Mouse (Mus musculus) R1 (cell line): ENCODE results near the gene Cd82.

Experiments
- DNase-seq: peaks from one replicate; pipeline ENCODE4 v3.0.0-alpha.2; 2018; ENCODE audit warnings: low read depth, low spot score

Gene Cd82

DNA sequence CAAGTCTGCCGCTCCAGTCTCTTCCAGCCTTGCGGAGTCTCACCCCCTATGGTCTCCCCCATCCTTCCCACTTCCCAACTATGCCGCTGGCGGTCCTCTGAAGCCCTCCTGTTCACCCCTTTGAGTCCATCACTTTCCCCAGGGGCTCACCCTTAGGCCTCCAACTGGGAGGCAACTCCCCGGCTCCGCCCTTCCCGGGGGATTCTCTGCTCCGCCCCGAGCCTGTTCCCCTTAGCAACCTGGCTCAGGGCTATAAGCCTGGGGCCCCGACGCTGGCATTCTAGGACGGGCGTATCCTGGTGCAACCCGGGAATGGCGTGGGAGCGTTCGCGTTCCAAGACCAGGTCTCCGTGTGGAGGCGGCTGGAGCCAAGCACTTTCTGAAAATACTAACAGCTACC, at the start of gene Cd82:
Cd82 (minus strand) TSS at position 381 of the 400 bp plus-strand sequence.
- peak; percentile 89 for DNase-seq

DNA sequence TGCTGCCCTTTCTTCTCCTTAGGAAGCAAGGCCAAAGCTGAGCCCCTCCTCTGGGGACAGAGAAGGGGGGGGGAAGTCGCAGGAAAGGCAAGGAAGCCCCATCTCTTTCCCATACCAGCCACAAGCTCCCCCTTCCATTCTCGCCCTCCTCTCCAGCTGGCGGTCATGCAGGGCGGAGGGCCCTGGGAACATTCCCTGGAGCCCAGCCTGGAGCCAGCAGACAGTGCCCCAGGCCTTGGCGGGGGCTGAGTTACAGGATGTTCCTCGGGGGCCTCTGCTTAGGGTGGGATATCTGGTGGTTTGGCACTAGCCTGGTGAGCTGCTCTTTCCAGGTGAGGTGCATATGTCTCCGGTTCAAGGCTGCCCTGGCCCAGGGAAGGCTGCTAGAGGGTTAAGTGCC, 49.2 kb upstream of the Cd82 start:
- DNase-seq, result no peak

DNA sequence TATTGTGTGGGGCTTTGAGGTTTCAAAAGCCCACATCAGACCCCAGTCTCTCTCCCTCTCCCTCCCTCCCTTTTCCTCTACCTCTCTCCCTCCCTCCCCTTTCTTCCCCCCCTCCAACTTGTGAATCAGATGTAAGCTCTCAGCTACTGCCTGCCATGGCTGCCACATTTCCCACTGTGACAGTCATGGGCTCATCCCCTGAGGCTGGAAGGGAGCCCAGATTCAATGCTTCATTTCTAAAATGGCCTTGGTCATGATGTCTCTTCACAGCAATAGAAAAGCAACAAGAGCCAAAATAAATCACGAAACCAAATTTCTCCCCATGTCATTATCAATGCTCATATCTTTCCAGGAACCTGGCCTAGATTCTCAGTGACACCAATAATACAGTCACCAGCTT, 47.9 kb upstream of the Cd82 start:
- DNase-seq, result no peak

DNA sequence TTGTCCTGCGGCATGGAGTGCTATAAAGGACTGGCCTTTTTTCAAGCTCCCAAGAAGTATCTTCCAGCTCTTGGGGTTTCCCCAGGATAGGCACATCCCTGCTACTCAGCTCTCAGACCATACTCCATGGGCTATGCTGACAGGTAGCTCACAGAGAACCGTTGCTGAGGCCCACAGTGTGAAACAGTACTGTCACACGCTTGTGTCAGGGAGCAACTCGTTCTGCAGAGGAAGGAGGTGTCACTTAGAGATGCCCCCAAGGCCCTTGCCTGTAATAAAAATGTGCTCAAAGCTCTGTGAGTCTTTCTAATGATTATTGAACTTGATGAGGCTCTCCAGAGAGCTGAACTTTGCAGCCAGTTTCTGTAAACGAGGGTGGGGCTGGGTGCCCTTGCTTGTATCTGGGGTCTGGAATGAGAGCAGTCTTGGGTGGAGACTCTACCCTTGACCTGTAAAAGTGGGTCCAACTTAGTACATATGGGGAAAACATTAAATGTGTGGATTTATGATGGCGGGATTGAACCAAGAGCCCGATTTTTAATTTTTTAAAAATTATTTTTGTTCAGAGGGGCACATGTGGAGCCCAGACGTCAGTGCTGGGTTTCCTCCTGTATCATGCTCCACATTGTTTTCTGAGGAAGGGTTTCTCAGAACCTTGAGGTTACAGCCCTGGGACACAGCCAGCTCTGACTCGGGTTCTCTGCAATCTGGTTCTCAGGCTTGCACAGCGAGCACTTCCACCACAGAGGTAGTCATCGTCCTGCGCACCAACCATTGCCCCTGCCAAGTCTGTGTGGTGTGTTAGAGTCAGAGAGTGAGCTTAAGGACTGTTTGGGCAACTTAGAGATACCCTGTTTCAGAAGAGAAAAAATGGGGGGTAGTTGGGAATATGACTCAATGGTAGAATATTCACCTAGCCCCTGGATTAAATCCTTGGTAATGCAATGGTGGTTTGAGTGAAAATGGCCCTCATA, 47.1 kb upstream of the Cd82 start:
- no peak for DNase-seq

DNA sequence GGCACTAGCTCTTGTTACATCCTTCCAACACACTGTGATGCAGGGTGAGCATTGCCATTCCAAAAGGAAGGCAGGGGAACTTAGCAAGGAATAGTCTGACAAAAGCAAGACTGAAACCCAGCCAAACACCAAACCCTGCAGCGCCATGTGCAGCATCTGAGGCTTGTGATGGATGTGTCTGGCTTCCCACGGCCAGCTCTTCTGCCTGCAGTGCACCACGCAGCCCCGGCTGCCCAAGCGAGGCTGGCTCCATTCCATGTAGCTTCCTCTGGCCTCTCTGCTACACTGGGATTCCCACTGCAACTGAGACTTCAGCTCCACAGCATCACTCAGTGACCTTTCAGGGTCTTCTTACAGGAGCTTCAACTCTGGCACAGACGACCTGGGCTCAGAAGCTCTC, 42.2 kb upstream of the Cd82 start:
- no peak for DNase-seq

DNA sequence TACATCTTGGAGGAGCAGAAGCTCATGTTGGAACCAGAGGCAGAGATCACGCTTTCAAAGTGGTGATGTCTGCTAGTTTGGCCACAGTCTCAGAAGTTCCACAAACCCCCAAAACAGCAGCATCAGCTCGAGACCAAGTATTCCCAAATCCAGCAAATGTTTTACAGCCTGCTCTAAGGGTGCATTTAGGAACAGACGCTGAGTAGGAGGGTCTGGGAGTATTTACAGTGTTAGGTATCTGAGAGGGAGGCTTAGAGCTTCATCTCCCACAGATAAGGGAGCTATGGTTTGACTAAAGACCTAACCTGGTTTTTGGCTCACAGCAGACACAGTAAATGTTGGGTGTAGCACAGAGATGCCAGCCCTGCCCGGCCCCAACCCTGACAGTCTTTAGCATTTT, 40.4 kb upstream of the Cd82 start:
- no peak for DNase-seq

DNA sequence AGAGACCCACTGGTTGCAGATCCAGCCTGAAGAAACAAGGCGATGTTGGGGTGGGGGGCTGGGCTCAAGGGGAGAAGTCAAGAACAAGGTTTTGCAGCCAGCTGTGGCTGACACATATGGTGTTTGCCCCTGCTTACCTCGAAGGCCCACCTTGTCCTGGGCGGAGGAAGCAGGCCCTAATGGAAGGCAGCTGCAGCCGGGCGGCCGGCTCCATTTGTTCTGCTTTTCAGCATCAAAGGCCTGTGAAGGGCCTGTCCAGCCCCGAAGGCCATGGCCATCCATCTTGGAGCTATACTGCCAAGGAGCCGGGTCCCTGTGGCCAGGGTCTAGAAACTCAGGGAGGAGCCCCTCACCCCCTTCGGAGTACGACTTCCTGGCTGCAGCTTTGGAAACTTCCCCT, 38.4 kb upstream of the Cd82 start:
- no peak for DNase-seq

DNA sequence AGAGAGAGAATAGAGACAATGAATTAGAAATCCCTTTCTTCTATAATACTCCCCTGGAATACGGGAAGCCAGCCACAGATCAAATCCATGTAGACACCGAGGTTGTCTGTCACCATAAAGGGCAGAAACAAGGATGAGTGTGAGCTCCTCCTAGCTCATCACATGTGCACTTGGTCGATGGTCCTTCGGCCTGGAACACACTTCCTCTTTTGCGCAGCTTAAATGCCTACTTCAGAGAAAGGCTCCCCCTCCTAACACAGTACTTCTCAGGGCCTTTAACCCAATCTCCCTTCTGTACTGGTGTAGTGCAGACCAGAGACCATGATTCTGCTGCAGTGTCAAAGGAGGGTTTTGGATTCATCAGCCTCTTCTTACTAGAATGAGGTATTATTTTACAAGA, 34.3 kb upstream of the Cd82 start:
- no peak for DNase-seq

DNA sequence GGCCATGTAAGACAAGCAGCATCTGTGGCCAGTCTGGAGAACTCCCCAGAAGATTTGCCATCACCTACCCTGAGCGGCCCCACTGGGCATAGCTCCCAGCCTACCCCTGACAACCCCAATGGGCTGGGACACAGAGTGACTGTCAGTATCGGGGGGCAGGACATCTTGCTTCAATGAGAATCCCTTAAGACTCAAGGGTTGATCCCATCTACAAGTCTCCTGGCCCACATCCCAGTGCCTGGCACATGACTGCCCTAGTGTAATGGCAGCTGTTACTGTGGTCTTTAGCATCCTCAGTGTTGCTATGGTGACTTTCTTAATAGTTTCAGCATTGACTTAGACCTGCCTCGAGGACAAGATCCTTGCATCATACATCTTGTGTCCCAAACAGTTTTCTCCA, 32.2 kb upstream of the Cd82 start:
- DNase-seq, result no peak

DNA sequence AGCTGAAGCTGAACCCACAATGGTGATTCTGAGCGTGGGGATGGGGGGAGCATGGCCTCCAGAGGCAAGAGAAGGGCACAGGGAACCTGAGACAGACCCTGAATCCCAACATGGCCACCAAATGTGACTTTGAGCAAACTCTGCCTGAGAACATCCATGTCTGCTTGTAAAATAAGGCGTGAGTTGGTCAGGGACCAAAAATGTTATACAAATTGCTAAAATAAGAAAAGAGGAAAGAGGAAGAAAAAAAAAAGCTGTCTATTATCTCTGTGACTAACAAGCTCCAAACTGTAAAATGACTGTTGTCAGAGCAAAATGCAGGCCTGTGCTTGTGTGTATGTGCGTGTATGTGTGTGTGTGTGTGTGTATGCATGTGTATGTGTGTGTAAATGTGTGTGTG, 30.6 kb upstream of the Cd82 start:
- no peak for DNase-seq

DNA sequence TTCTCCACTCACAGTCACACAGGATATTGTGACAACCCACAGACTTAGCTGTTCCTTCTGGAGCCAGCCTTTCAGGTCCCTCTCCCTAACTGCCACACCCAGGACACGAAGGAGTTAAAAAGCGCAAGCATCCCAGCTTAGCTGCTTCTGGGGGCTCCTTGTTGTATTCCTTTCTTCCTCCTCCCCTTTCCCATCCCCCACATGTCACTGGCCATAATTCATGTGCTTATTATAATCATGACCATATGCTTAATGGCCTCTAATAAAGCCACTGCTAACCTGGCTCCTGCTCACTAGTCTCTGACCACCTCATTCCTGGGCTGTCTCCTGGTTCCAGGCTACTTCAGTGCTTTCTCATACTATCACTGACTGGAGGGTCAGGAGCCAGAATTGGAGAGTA, 27.6 kb upstream of the Cd82 start:
- no peak for DNase-seq

DNA sequence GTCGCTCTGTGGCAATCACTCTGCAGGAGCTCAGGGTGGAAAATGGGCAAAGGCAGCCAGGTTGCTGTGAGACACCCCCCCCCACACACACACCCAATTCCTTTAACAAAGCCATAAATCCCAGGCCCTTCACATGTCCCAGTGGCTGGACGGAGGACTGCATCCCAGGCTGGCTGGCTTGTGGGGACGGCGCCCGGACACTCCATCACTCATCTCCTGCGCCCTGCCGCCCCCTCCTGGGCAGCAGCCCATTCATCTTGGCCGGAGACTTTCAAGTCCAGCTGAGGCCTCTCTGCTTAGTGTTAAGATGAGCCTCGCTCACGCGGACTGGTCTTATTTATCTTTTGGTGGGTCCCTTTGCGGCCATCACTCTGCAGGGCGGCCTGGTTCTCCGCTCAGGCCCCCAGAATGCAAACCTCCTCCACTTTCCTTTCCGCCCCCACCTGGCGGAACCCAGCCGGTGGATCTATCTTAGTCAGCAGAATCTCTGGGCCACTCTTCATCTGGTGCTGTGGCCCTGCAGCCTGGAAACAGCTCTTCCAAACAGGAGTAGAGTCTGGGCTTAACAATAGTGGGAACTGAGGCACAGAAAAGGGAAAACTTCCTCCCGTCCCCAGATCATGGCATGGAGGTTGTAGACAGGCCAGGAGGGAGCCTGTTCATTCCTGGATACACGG, 26.1 kb upstream of the Cd82 start:
- DNase-seq, result peak; percentile 25

DNA sequence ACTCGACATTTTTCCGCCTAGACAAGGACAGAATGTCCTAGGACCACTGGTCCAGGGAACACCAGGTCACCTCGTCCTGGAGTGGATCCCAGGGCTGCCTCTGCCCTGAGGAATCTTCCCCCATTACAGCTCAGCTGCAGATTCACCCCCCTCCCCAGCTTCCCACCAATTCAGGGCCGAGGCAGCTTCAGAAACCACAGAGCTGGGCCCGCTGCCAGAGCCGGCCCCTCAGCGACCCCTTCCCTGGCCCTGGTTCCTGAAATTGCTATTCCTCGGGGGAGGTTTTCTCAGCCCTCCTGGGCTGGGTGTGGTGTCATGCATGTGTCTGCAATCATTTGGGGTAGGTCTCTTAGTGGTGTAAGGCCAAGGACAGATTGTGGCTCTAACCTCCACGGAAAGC, 22.5 kb upstream of the Cd82 start:
- DNase-seq, result no peak

DNA sequence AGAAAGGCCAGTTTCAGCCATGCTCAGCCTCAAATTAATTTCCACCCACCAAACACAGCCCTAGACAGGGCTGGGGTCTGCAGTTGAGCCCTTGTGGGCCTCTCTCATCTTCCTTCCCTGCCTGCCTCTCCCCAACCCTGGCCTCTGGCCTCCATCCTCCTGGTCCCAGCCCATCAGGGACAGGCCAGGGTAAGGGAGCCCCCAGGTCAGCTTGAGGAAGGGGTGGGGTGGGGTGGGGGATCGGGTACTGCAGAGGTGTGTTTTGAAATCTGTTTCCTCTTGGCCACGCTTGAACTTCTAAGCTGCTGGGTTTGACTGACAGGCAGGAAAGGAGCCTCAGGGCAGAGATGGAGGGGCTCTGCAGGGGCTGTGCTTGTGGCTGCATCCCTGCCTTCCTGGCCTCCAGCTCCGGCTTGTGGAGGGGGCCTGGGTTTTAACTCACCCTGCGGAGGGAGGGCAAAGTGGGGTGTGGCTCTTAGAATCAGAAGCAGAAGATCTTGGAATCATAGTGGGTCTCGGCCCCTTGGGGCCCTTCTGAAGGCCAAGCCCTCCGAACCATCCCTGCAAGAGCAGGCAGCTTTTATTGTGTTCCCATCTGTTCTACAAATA, 19.2 kb upstream of the Cd82 start:
- DNase-seq, result no peak

DNA sequence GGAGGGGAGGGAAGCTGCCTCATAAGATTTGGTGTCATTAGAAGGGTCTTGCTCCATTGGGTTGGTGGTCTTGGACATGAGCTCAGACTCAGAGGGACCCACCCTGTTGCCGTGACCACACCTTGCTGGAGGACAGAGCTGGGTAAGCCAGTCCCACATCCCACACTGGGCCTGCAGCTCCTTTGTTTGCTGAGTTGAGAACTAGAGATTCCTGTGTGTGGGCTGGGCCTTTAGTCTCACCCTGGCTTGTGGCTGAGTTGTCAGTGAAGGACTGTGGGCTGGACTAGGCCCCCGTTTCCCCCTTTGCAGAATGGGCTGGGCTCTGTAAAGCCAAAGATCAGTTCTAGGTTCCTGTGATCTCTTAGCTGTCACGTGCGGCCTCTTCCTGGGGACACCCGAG, 15.8 kb upstream of the Cd82 start:
- no peak for DNase-seq

DNA sequence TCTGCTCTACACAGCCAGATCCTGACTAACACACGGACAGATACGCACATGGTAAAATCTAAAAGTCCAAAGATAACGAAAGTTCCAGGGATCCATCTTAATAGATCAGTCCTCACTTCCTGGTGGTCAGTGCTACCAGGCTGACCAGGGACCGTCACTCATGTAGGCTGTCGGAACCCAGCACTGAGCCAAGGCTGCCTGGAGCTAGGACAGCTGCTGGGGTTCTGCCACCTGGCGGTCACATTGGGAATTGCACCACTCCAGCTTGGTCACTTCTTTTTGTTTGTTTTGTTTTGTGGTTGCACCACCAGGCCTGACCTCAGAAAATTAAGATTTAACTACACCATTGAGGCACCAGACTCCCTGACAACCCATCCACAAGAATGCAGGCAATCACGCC, 14.6 kb upstream of the Cd82 start:
- DNase-seq, result peak; percentile 58

DNA sequence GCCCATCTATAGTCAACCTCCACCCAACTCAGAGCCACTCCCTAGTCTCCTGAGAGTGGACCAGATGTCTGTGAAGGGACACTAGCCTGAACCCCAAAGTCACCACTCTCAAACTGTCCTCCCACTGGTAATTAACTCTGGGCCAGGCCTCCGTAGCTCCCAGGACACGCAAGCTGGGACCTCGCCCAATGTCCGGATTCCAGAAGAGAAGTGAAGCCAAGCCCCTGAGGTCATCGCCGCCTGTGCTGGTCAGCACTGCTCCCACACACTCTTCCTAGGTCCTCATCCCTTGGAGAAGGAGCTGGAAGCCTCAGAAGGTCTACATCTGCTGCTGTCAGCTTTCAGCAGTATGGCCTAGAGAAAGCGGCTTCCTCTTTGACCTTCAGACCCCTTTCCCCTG, 13.5 kb upstream of the Cd82 start:
- no peak for DNase-seq

DNA sequence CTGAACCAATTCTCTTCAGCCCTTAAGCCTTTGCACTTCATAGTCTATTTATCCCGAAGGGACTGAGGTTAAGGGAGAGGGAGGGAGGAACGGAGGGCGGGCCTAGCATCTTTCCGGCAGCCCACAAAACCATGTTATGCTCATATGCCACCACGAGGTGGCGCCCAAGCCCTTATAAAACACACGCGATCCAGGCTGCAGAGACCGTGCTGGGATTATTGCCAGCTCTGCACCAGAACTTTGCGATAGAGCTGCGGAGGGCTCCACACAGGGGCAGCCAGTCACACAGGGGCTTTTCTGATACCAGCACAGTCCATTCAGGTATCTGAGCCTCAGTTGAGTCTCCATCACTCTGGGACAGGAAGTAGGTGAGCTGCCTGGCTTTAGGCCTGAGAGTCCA, 12.1 kb upstream of the Cd82 start:
- peak; percentile 83 for DNase-seq

DNA sequence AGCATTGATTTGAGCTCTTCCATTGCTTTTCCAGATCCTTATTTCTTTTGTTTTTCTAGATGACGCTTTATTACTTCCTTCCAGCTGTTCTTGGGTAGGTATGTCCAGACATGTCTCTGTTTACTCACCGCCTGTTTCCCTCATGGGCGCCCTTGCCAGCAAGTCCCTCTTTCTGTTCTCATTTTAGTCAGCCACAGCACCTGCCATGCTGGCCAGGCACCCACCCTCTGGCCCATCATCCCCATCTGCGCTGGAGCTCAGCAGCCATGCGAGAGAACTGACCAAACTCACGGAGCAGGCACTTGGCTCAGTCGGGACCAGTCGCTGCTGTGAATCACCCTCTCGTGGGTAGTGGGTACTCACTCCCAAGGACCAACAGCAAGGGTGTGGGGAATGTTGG, 11.0 kb upstream of the Cd82 start:
- DNase-seq, result no peak

DNA sequence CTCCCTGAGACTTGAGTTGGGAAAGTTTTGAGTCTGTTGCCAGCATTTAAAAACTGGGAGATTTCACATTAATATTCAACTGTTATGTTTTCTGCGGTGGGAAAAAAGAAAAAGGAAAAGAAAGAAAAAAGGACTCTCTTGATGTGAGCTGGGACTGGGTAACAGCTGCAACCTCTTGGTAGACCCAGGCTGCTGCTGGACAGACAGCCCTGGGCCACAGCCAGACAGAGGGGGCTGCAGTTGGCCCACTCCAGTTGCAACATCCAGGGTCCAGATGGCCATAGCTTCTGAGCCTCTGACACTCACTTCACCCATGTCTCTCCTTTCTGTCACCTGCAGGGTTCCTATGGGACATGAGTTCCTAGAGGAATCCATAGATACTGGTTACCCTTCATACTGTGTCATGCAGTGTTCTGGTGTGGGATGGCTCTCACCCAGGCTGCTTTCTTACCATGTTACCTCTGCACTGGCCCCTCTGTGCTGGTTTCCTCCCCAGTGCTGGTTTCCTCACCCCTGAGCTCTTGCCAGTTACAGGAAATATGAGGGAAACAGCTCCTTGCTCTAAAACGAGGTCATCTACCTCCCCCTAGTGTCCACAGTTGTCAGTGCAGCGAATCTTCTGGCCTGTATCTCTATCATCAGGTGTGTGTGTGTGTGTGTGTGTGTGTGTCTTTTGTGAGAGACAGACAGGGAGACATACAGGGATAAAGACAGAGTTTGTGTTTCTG, 8.1 kb upstream of the Cd82 start:
- peak; percentile 69 for DNase-seq

DNA sequence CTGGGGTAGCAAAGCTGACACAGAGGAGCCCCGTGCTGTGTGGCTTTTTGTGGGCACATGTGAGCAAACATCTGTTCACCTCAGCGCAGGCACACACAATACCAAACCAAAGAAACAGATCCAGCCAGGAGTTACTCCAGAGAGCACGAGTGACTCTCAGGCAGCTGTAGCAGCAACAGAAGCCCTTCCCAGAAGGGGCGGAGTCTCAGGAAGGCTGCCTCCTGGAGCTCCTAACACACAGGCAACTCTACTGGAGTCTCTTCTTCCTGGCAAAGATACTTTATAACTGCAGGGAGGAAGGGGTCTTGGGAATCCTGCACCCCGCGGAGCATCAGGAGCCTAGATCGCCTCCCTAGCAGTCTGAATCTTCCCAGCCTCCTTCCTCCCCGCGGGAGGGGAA, 7.2 kb upstream of the Cd82 start:
- peak; percentile 70 for DNase-seq

DNA sequence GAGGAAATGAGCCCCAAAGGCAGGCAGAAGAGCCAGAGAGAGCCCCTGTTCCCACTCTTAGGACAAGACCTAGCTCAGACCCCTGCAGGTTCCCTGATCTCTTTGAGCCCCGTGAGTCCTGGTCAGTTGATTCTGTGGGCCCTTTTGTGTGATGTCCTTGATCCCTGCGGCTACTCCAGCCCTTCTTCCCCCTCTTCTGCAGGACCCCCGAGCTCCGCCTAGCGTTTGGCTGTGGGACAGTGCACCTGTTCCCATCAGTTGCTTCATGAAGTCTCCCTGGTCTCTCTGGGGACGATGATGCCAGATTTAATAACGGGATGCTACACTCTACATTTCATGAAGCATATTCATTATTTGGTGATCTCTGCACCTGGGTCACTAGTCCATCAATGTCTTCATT, 6.2 kb upstream of the Cd82 start:
- DNase-seq, result peak; percentile 53
